Mouse (Mus musculus) ES-E14 (cell line): ENCODE measurements around the gene Tmem255a. TPM values are rescaled to one million over a fixed set of nuclear protein-coding genes. Genes with fewer than 3 reads are reported as not detected.

Experiments
- DNase-seq: peaks from one replicate; pipeline ENCODE4 v3.0.0-alpha.2; 2013; ENCODE audit warnings: low read depth, low spot score
- H3K27ac ChIP-seq: 2 replicates; pipeline ENCODE4 v1.5.1; 2012; ENCODE audit warnings: low read depth, mild to moderate bottlenecking, low read length, moderate library complexity, mixed read lengths; ENCODE audit not compliant: poor library complexity, insufficient read depth, severe bottlenecking
- H3K36me3 ChIP-seq: 2 replicates; pipeline ENCODE4 v1.6.1; 2012; ENCODE audit warnings: mild to moderate bottlenecking, low read length, moderate library complexity, mixed read lengths; ENCODE audit not compliant: control insufficient read depth, poor library complexity, insufficient read depth, severe bottlenecking
- H3K4me1 ChIP-seq, 2 experiments: fragments of 150-350 bp in 1 of 2; sonication (generic) in 1 of 2; 2 replicates each; pipeline ENCODE4 v1.6.1; 2012; ENCODE audit warnings: low read length in 2 of 2, mild to moderate bottlenecking in 1 of 2, mixed read lengths in 1 of 2; ENCODE audit not compliant: control insufficient read depth in 2 of 2, insufficient read depth in 2 of 2, poor library complexity in 1 of 2
- H3K4me3 ChIP-seq, 2 experiments: fragments of 150-350 bp in 1 of 2; sonication (generic) in 1 of 2; 2 replicates each; pipeline ENCODE4 v1.5.1; 2012; ENCODE audit warnings: low read length in 2 of 2, low read depth in 1 of 2, mild to moderate bottlenecking in 1 of 2, mixed read lengths in 1 of 2; ENCODE audit not compliant: insufficient read depth in 1 of 2, poor library complexity in 1 of 2, severe bottlenecking in 1 of 2
- H3K9ac ChIP-seq: 2 replicates; pipeline ENCODE4 v1.6.1; 2012; ENCODE audit warnings: low read depth, mild to moderate bottlenecking, low read length, mixed read lengths; ENCODE audit not compliant: poor library complexity, insufficient read depth, severe bottlenecking
- H3K9me3 ChIP-seq: fragments of 150-350 bp; sonication (generic); 2 replicates; pipeline ENCODE4 v1.6.1; 2012; ENCODE audit warnings: low read depth, mild to moderate bottlenecking, low read length; ENCODE audit not compliant: control insufficient read depth, insufficient read depth
- CHD2 ChIP-seq: IDR thresholded peaks from 2 replicates; pipeline ENCODE4 v1.6.1; 2014; ENCODE audit warnings: mild to moderate bottlenecking, low read depth, low read length, inconsistent platforms
- HCFC1 ChIP-seq: IDR thresholded peaks from 2 replicates; pipeline ENCODE4 v1.6.1; 2012; ENCODE audit warnings: low read length, inconsistent platforms, borderline replicate concordance; ENCODE audit not compliant: insufficient read depth
- MAFK ChIP-seq: IDR thresholded peaks from 2 replicates; pipeline ENCODE4 v1.6.1; 2014; ENCODE audit warnings: mild to moderate bottlenecking, low read depth, low read length, inconsistent platforms; ENCODE audit not compliant: insufficient read depth
- ZC3H11A ChIP-seq: IDR thresholded peaks from 2 replicates; pipeline ENCODE4 v1.6.1; 2012; ENCODE audit warnings: low read depth, mild to moderate bottlenecking, inconsistent platforms, low read length, borderline replicate concordance
- ZNF384 ChIP-seq: IDR thresholded peaks from 2 replicates; pipeline ENCODE4 v1.6.1; 2012; ENCODE audit warnings: low read depth, low read length, inconsistent platforms
- in situ Hi-C, 2 experiments: fragments of 600-800 bp; cut with MboI; formaldehyde crosslinking; loops; one replicate each; pipeline ENCODE4 v1.15.1; 2025; ENCODE audit warnings: low sequenced_read_pairs in 2 of 2, inconsistent platforms in 1 of 2; ENCODE audit not compliant: unreplicated experiment in 2 of 2
- total RNA-seq: library from RNA; depleted of rRNA; stranded (reverse); fragments of 300-350 nt; gene quantifications from 2 replicates; pipeline ENCODE4 v1.2.3, GENCODE M21; 2012

Gene Tmem255a
- total RNA-seq, 1 experiment = 0.22 TPM

- in situ Hi-C loops = no loop called here
- TF ChIP-seq ZNF384 (no peak), MAFK (no peak), ZC3H11A (no peak), HCFC1 (no peak), CHD2 (no peak)
- Histone ChIP-seq H3K9me3 (no peaks in the 10 kb centered on the region), H3K4me3 (no peak overlapping the region), H3K4me1 (0 out of 4 replicates have a peak, but pooled peaks cover 0 to 2% of the 10 kb centered on the region in 2 experiments), H3K36me3 (no peaks in the 10 kb centered on the region), H3K9ac (no peak overlapping the region), H3K27ac (no peak overlapping the region)
- no peak for DNase-seq
These were observed 4.6 kb downstream of the Tmem255a start for GRCm38 (mm10) chrX:38247601-38248000.

- H3K36me3 ChIP-seq = no peaks in the 10 kb centered on the region
- no peak overlapping the region for H3K27ac ChIP-seq
- no peak overlapping the region for H3K4me3 ChIP-seq
- no peak for TF ChIP-seq ZNF384
- H3K9ac ChIP-seq = no peak overlapping the region
- in situ Hi-C loops = no loop called here
- no peak for DNase-seq
- H3K9me3 ChIP-seq = no peaks in the 10 kb centered on the region
- H3K4me1 ChIP-seq = 0 out of 4 replicates have a peak, but pooled peaks cover 0 to 2% of the 10 kb centered on the region in 2 experiments
These were observed 5.1 kb downstream of the Tmem255a start for GRCm38 (mm10) chrX:38247108-38247507.

GRCm38 (mm10) chrX:38237731-38238130 is 14.5 kb downstream of the Tmem255a start:
- Histone ChIP-seq H3K9ac (no peak overlapping the region), H3K36me3 (no peaks in the 10 kb centered on the region), H3K27ac (no peak overlapping the region), H3K4me3 (no peak overlapping the region), H3K4me1 (no peaks in the 10 kb centered on the region), H3K9me3 (no peaks in the 10 kb centered on the region)
- no peak for DNase-seq
- in situ Hi-C loops = no loop called here
- TF ChIP-seq CHD2 (no peak), ZNF384 (no peak), HCFC1 (no peak), MAFK (no peak), ZC3H11A (no peak; the same call in 1 of the 2 replicates)

DNA sequence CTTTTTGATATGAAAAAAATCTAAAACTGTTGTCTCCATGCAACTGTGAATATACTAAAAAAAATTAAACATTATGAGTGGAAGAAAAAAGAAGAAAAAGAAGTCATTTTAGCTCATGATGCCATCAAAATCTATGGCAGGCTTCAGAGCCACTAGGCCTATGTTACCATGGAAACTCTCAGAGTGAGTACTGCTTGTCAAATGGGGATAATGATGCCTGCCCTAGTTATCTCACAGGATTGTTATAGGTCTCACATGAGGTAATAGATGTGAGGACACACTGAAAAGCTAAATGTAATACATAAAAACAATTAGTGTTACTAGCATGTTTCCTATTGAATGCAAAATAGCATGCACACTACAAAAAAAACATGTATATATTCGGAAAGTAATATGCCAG is 22.4 kb downstream of the Tmem255a start:
- TF ChIP-seq ZNF384 (no peak), ZC3H11A (no peak), CHD2 (no peak)
- Histone ChIP-seq H3K36me3 (no peaks in the 10 kb centered on the region), H3K4me3 (no peak overlapping the region), H3K9me3 (no peaks in the 10 kb centered on the region), H3K4me1 (no peaks in the 10 kb centered on the region), H3K27ac (no peak overlapping the region), H3K9ac (no peak overlapping the region)
- in situ Hi-C loops = no loop called here
- DNase-seq = no peak

- no peak for DNase-seq
- in situ Hi-C loops = no loop called here
- TF ChIP-seq ZNF384 (no peak), ZC3H11A (no peak), MAFK (no peak), HCFC1 (no peak), CHD2 (no peak)
These were observed 29.5 kb downstream of the Tmem255a start for GRCm38 (mm10) chrX:38222757-38223156.

More at GRCm38 (mm10) chrX:38222757-38223156, 29.5 kb downstream of the Tmem255a start:
- Histone ChIP-seq H3K9me3 (no peaks in the 10 kb centered on the region), H3K9ac (no peak overlapping the region), H3K4me3 (no peak overlapping the region), H3K4me1 (no peaks in the 10 kb centered on the region), H3K36me3 (no peaks in the 10 kb centered on the region), H3K27ac (no peak overlapping the region)
